Mouse (Mus musculus): Measurements from ENCODE around the gene Dctn2.

DNA sequence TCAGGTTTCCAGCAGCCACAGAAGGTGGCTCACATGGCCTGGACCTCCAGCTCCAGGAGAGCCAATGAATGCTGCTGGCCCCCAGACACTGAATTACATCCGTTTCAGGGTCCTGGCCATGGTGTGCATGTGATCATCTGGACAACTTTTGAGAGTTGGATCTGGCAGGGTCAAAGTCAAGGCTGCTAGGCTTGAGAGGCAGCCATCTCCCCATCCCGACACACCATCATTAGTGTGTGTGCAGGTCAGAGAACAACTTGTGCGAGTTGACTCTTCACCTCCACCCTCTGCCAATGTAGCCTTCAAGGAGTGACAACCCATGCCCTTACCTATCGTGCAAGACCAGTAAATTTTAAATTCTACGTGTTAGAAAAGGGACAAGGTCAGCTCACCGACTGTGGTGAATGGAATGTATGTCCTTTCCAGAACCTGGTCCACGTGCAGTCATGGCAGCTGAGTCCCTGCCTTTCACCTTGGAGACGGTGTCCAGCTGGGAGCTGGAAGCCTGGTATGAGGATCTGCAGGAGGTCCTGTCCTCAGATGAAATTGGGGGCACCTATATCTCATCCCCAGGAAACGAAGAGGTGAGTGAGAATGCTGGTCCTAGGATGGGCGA is 28.8 kb downstream of the Dctn2 start:
- TF ChIP-seq BHLHE40 (IDR thresholded peaks at IDR 0.05; ENCODE audit: borderline replicate concordance, low read depth, low read length) (no peak), SIN3A (IDR thresholded peaks at IDR 0.05; ENCODE audit: low read length) (no peak), CTCF (IDR thresholded peaks at IDR 0.05 in 2 of 3, conservative IDR thresholded peaks at IDR 0.05 in 1 of 3; ENCODE audit: control insufficient read depth in 1 of 3, insufficient read depth in 1 of 3, low read depth in 2 of 3, low read length in 3 of 3, poor library complexity in 1 of 3, severe bottlenecking in 1 of 3) (no peak), SMC3 (IDR thresholded peaks at IDR 0.05; ENCODE audit: low read depth, low read length) (peak; percentile 13; the same call in 1 of the 2 replicates), EP300 (IDR thresholded peaks at IDR 0.05; ENCODE audit: low read depth in 1 of 2, low read length in 2 of 2) (no peak), TAL1 (IDR thresholded peaks at IDR 0.05; ENCODE audit: low read length) (no peak), POLR2A (IDR thresholded peaks at IDR 0.05; ENCODE audit: control insufficient read depth in 1 of 2, insufficient read depth in 1 of 2, low read depth in 1 of 2, low read length in 2 of 2, poor library complexity in 1 of 2) (peak in 1 of 2 experiments; percentile 55; a peak in 2 of 4 replicates), E2F4 (IDR thresholded peaks at IDR 0.05; ENCODE audit: borderline replicate concordance, low read depth, low read length) (no peak), GATA1 (IDR thresholded peaks at IDR 0.05; ENCODE audit: low read depth, low read length) (no peak), TCF12 (IDR thresholded peaks at IDR 0.05; ENCODE audit: low read depth, low read length) (no peak), NELFE (IDR thresholded peaks at IDR 0.05; ENCODE audit: low read depth, low read length) (no peak; the same call in 1 of the 2 replicates), USF2 (IDR thresholded peaks at IDR 0.05; ENCODE audit: borderline replicate concordance in 1 of 2, insufficient read depth in 1 of 2, low read depth in 1 of 2, low read length in 2 of 2) (no peak), CHD2 (IDR thresholded peaks at IDR 0.05; ENCODE audit: low read length) (no peak)

Data from MEL (cell line).